Mouse (Mus musculus): ENCODE measurements around the gene A830018L16Rik.

The A830018L16Rik gene

GRCm38 (mm10) chr1:11652773-11653172 is 238.9 kb downstream of the A830018L16Rik start:
- DNase-seq = no peak

- DNase-seq = peak; percentile 62
These were observed 243.6 kb downstream of the A830018L16Rik start for GRCm38 (mm10) chr1:11657341-11658060.

GRCm38 (mm10) chr1:11658061-11658625 is 244.2 kb downstream of the A830018L16Rik start:
- no peak for DNase-seq

GRCm38 (mm10) chr1:11744749-11745314 is 330.9 kb downstream of the A830018L16Rik start:
- no peak for DNase-seq

- no peak for DNase-seq
These were observed 334.5 kb downstream of the A830018L16Rik start for GRCm38 (mm10) chr1:11748424-11748823.

GRCm38 (mm10) chr1:11750065-11750464 is 336.2 kb downstream of the A830018L16Rik start:
- no peak for DNase-seq

GRCm38 (mm10) chr1:11750607-11751006 is 336.7 kb downstream of the A830018L16Rik start:
- DNase-seq = no peak

- DNase-seq = peak; percentile 27
These were observed 338.1 kb downstream of the A830018L16Rik start for GRCm38 (mm10) chr1:11751996-11752395.

GRCm38 (mm10) chr1:11788264-11788663 is 374.4 kb downstream of the A830018L16Rik start:
- no peak for DNase-seq

- no peak for DNase-seq
These were observed 378.9 kb downstream of the A830018L16Rik start for GRCm38 (mm10) chr1:11792820-11793219.

GRCm38 (mm10) chr1:11795666-11796065 is 381.8 kb downstream of the A830018L16Rik start:
- no peak for DNase-seq

GRCm38 (mm10) chr1:11872847-11873246 is 458.9 kb downstream of the A830018L16Rik start:
- no peak for DNase-seq

GRCm38 (mm10) chr1:11873573-11873972 is 459.7 kb downstream of the A830018L16Rik start:
- DNase-seq = no peak

- no peak for DNase-seq
These were observed 467.8 kb downstream of the A830018L16Rik start for GRCm38 (mm10) chr1:11881706-11882105.

- no peak for DNase-seq
These were observed 481.8 kb downstream of the A830018L16Rik start for GRCm38 (mm10) chr1:11895715-11896114.

GRCm38 (mm10) chr1:11915873-11916272 is 502.0 kb downstream of the A830018L16Rik start:
- no peak for DNase-seq

- DNase-seq = no peak
These were observed 523.1 kb downstream of the A830018L16Rik start for GRCm38 (mm10) chr1:11936984-11937383.

- DNase-seq = no peak
These were observed 545.7 kb downstream of the A830018L16Rik start for GRCm38 (mm10) chr1:11959421-11960206.

- peak; percentile 2 for DNase-seq
These were observed 568.8 kb downstream of the A830018L16Rik start for GRCm38 (mm10) chr1:11982590-11983136.

- DNase-seq = no peak
These were observed 576.1 kb downstream of the A830018L16Rik start for GRCm38 (mm10) chr1:11990011-11990410.

- no peak for DNase-seq
These were observed 582.5 kb downstream of the A830018L16Rik start for GRCm38 (mm10) chr1:11996297-11996878.

GRCm38 (mm10) chr1:11997574-11997973 is 583.7 kb downstream of the A830018L16Rik start:
- DNase-seq = no peak

- no peak for DNase-seq
These were observed 586.7 kb downstream of the A830018L16Rik start for GRCm38 (mm10) chr1:12000557-12000956.

All from kidney, postnatal 14 days (tissue).